ENCODE assay signal across 7 mouse cellular contexts in genomic region chr12:8673974-8674306, GRCm38 (mm10). TPM values are rescaled to one million over a fixed set of nuclear protein-coding genes. Genes with fewer than 3 reads are reported as not detected.
DNase-seq lines count a peak whose midpoint lies in the region; ATAC-seq lines count a peak whose summit lies in the region.

Gene Pum2 (plus strand): TSS chr12:8674134.

- peak within 1 kb of the TSS; percentile 98 for H3K9ac ChIP-seq in intestine, embryonic 16.5 days (ENCODE audit: low read depth, low read length)
- peak within 1 kb of the TSS; percentile 99 for H3K9ac ChIP-seq in midbrain, embryonic 11.5 days (ENCODE audit: low read length)

- H3K4me2 ChIP-seq in intestine, embryonic 16.5 days (ENCODE audit: low read depth, low read length), result peak within 1 kb of the TSS; percentile 78
- H3K4me2 ChIP-seq in midbrain, embryonic 11.5 days, result peak within 1 kb of the TSS; percentile 79

- no peaks in the 10 kb centered on the region for H3K27me3 ChIP-seq in intestine, embryonic 16.5 days (replicated peaks; ENCODE audit: control insufficient read depth, insufficient read depth, low read length)
- H3K27me3 ChIP-seq in midbrain, embryonic 11.5 days (ENCODE audit: control insufficient read depth, insufficient read depth, low read length), result no peaks in the 10 kb centered on the region

- peak; percentile 96 for DNase-seq in adrenal gland, adult 2 months
- peak; percentile 91 for DNase-seq in embryo, embryonic 11.5 days (ENCODE audit: low read depth, low spot score)
- peak; percentile 92 to 96 for DNase-seq in gastrocnemius, postnatal 4 days (ENCODE audit: low spot score in 2 of 2)
- DNase-seq in left cerebral cortex, postnatal 36 days (ENCODE audit: low spot score in 2 of 2), result peak; percentile 92 to 95
- peak; percentile 99 for DNase-seq in midbrain, embryonic 11.5 days (ENCODE audit: low spot score, missing footprints)
- DNase-seq in skeletal muscle tissue, adult 2 months (ENCODE audit: low read depth, low spot score), result peak; percentile 92

- ATAC-seq in intestine, embryonic 16.5 days, result peak; percentile 97
- ATAC-seq in midbrain, embryonic 11.5 days (ENCODE audit: low FRiP score), result peak; percentile 96

- no peaks in the 10 kb centered on the region for H3K9me3 ChIP-seq in intestine, embryonic 16.5 days (ENCODE audit: control insufficient read depth, low read length)
- H3K9me3 ChIP-seq in midbrain, embryonic 11.5 days (ENCODE audit: control insufficient read depth, low read length), result no peaks in the 10 kb centered on the region

- WGBS in intestine, embryonic 16.5 days, result under 1% methylated on average over 15 of the region's 41 CpGs
- 0% methylated on average over 14 of the region's 41 CpGs for WGBS in midbrain, embryonic 11.5 days

- peak within 1 kb of the TSS; percentile 98 for H3K27ac ChIP-seq in intestine, embryonic 16.5 days (ENCODE audit: low read length)
- peak within 1 kb of the TSS; percentile 97 for H3K27ac ChIP-seq in midbrain, embryonic 11.5 days (ENCODE audit: low read depth, low read length)

- intact Hi-C loops in left cerebral cortex, postnatal 36 days (cut with DNase I), result loop anchor here (1.0 to 5.0 kb wide), 2 partner anchors 33 to 248 kb away; partner anchors contain the start of gene Laptm4a

- peak within 1 kb of the TSS; percentile 94 for H3K4me3 ChIP-seq in intestine, embryonic 16.5 days (ENCODE audit: low read length)
- peak within 1 kb of the TSS; percentile 94 for H3K4me3 ChIP-seq in midbrain, embryonic 11.5 days (ENCODE audit: low read depth, low read length)

- peaks cover 12% of the 10 kb centered on the region for H3K4me1 ChIP-seq in intestine, embryonic 16.5 days (ENCODE audit: control insufficient read depth, insufficient read depth, low read length)
- H3K4me1 ChIP-seq in midbrain, embryonic 11.5 days (ENCODE audit: control insufficient read depth, insufficient read depth, low read length), result peaks cover 17% of the 10 kb centered on the region

- no peaks in the 10 kb centered on the region for H3K36me3 ChIP-seq in intestine, embryonic 16.5 days (ENCODE audit: control insufficient read depth, insufficient read depth, low read length)
- no peaks in the 10 kb centered on the region for H3K36me3 ChIP-seq in midbrain, embryonic 11.5 days (ENCODE audit: control insufficient read depth, insufficient read depth, low read length)

RNA-seq across cellular contexts. Expression of gene Pum2, which starts in this region (rescaled TPM):
- total RNA-seq in adrenal gland, adult 2 months (2021), result 100 to 1,000 TPM; 118 to 121 TPM
- polyA plus RNA-seq in adrenal gland, adult 2 months (2012; rRNA removed), result 28.8 and 33.5 TPM in 2 replicates
- total RNA-seq in gastrocnemius, postnatal 4 days (2021), result 10 to 100 TPM; 92.8 to 94.9 TPM
- polyA plus RNA-seq in intestine, embryonic 16.5 days (2015; fragmentation: Nextera tagmentation; extraction: Ambion mirVana), result 31.9 and 34.3 TPM in 2 replicates
- total RNA-seq in left cerebral cortex, postnatal 36 days (2021), result 100 to 1,000 TPM; 191 to 198 TPM
- polyA plus RNA-seq in midbrain, embryonic 11.5 days (2014; fragmentation: Nextera tagmentation; extraction: Ambion mirVana), result 79.1 and 82.5 TPM in 2 replicates

Comparison
In these comparisons a context has a peak if more than half of its experiments do, and no peak if none do; other contexts are left out.
1. Peak in every context shown above with its lines: DNase-seq, ATAC-seq, H3K4me3 ChIP-seq and H3K27ac ChIP-seq.